Mouse (Mus musculus) myocyte (in vitro differentiated cells): ENCODE data around the gene Aco2.

ENCODE experiments used
- CEBPB ChIP-seq: IDR thresholded peaks from 2 replicates; pipeline ENCODE4 v1.6.1; 2011; ENCODE audit warnings: mild to moderate bottlenecking, moderate library complexity; ENCODE audit not compliant: poor library complexity, insufficient read depth, severe bottlenecking
- MAX ChIP-seq: IDR thresholded peaks from one replicate; pipeline ENCODE4 v1.6.1; 2011; ENCODE audit warnings: low read depth, mild to moderate bottlenecking, control low read depth
- MYOG ChIP-seq, 3 experiments: IDR thresholded peaks; one replicate each; pipeline ENCODE4 v1.6.1; 2011; ENCODE audit warnings: control low read depth in 2 of 3, low read depth in 2 of 3, mild to moderate bottlenecking in 2 of 3; ENCODE audit not compliant: insufficient read length in 2 of 3, control insufficient read depth in 1 of 3, insufficient read depth in 1 of 3
- POLR2A ChIP-seq: IDR thresholded peaks from one replicate; pipeline ENCODE4 v1.6.1; 2011; ENCODE audit warnings: low read depth, mild to moderate bottlenecking, control low read depth, moderate library complexity; ENCODE audit not compliant: insufficient read length
- POLR2AphosphoS2 ChIP-seq: IDR thresholded peaks from one replicate; pipeline ENCODE4 v1.6.1; 2011; ENCODE audit warnings: low read depth, control low read depth; ENCODE audit not compliant: insufficient read length
- TCF12 ChIP-seq: IDR thresholded peaks from one replicate; pipeline ENCODE4 v1.6.1; 2011; ENCODE audit warnings: mild to moderate bottlenecking, control low read depth; ENCODE audit not compliant: poor library complexity, insufficient read depth, severe bottlenecking
- TCF3 ChIP-seq: IDR thresholded peaks from one replicate; pipeline ENCODE4 v1.6.1; 2011; ENCODE audit warnings: low read depth, control low read depth; ENCODE audit not compliant: insufficient read length
- USF1 ChIP-seq: IDR thresholded peaks from one replicate; pipeline ENCODE4 v1.6.1; 2011; ENCODE audit warnings: low read depth, mild to moderate bottlenecking, control low read depth, moderate library complexity

- TF ChIP-seq USF1 (no peak), MYOG (IDR thresholded peaks at IDR 0.05; ENCODE audit: control insufficient read depth in 1 of 3, insufficient read depth in 1 of 3, insufficient read length in 2 of 3, low read depth in 2 of 3) (no peak), POLR2A (no peak), CEBPB (no peak), POLR2AphosphoS2 (no peak), MAX (no peak), TCF3 (no peak), TCF12 (no peak)
Measured at GRCm38 (mm10) chr15:81961078-81961451, 89.0 kb downstream of the Aco2 start.
